Mouse (Mus musculus): ENCODE results near the gene Bin2. TPM values are rescaled to one million over a fixed set of nuclear protein-coding genes. Genes with fewer than 3 reads are reported as not detected.

Gene Bin2
- polyA plus RNA-seq, 1 experiment from 2014 or later: 2.2 TPM

DNA sequence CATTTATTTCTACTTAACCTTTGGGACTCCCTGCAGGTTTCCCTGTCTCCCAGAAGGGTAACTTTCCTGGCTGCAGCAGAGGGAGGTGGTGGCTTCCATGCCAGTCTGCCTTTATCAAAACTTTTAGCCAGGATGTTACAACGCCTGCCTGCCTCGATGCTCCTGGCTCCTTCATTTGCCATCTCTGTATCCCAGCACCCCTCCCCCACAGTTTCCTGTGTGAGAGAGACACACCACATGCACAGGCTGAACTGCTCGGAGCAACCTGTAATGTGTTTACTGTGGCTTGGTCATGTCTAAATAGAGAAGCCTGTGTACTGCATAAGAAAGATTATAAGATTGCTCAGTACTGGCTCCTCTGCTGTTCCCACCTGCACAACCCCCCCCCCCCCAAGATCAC lies 11.0 kb upstream of the Bin2 start:
- no peak for ATAC-seq (ENCODE audit: low FRiP score, low read depth)
- no peaks in the 10 kb centered on the region for H3K36me3 ChIP-seq
- H3K4me2 ChIP-seq: no peak overlapping the region
- no peaks in the 10 kb centered on the region for H3K9me3 ChIP-seq
- H3K4me3 ChIP-seq: no peak overlapping the region
- no peaks in the 10 kb centered on the region for H3K4me1 ChIP-seq (replicated peaks)
- H3K27ac ChIP-seq (replicated peaks): no peak overlapping the region
- H3K9ac ChIP-seq: no peak overlapping the region
- H3K27me3 ChIP-seq: no peaks in the 10 kb centered on the region
- WGBS: 54% methylated on average over 3 of the region's 3 CpGs

DNA sequence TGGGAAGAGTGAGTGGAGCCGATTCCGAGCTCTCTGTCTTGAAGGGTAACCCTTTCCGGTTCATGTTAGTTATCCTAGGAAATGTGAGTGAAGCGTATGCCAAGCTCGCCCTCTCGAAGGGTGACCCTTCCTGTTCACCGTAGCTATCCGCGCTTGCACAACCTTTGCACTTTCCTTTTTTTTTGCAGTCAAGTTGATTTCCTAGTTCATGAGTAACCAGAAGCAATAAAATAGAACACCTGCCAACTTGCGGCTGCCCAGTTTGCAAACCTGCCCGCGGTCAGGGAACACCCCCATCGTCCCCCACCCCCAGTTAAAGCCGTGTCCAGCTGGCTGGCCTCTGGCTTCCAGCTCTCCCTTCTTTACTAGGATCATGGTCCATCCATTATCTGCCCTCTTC lies 9.7 kb upstream of the Bin2 start:
- no peaks in the 10 kb centered on the region for H3K4me1 ChIP-seq (replicated peaks)
- H3K36me3 ChIP-seq: no peaks in the 10 kb centered on the region
- H3K27ac ChIP-seq (replicated peaks): no peak overlapping the region
- no peak overlapping the region for H3K4me3 ChIP-seq
- H3K27me3 ChIP-seq: no peaks in the 10 kb centered on the region
- H3K9me3 ChIP-seq: no peaks in the 10 kb centered on the region
- H3K9ac ChIP-seq: no peak overlapping the region
- no peak overlapping the region for H3K4me2 ChIP-seq
- 91% methylated on average over 14 of the region's 14 CpGs for WGBS
- ATAC-seq (ENCODE audit: low FRiP score, low read depth): no peak

DNA sequence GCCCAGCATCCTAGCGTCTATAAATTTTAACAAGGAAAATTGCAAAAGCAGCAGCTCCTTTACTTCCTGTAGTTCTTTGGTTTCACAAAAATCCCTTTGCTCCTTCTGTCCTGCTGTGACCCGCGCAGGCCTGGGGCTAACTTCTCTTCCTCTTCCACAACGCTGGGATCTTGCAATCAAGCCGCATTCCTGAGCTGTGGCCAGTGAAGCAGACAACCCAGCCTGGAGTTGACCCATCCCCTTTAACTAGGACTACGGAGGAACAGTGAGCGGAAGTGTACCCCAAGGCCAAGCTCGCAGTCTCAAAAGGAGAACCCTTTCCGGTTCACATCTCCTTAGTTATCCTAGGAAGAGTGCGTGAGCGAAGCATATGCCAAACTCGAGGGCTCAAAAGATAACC lies 9.2 kb upstream of the Bin2 start:
- Histone ChIP-seq H3K9me3 (no peaks in the 10 kb centered on the region), H3K4me3 (no peak overlapping the region), H3K4me2 (no peak overlapping the region), H3K27me3 (no peaks in the 10 kb centered on the region), H3K9ac (no peak overlapping the region), H3K4me1 (replicated peaks) (no peaks in the 10 kb centered on the region), H3K36me3 (no peaks in the 10 kb centered on the region), H3K27ac (replicated peaks) (no peak overlapping the region)
- WGBS: 86% methylated on average over 12 of the region's 12 CpGs
- ATAC-seq (ENCODE audit: low FRiP score, low read depth): no peak

DNA sequence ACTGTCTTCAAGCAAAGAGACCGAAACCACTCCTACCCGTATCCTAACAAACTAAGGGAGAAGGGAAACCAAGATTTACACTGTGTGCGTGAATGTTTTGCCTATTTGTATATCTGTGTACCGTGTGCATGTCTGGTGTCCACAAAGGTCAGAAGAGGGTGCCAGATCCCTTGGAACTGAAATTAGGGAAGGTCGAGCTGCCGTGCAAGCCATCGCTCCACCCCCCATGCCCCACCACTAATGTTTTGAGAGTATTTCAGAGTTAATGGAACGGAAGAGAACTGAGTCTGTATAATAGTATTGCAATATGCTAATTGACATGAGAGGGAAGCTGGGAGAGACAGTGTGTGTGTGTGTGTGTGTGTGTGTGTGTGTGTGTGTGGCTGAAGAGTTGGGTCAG lies 8.3 kb upstream of the Bin2 start:
- Histone ChIP-seq H3K4me3 (no peak overlapping the region), H3K27me3 (no peaks in the 10 kb centered on the region), H3K27ac (replicated peaks) (no peak overlapping the region), H3K4me2 (no peak overlapping the region), H3K4me1 (replicated peaks) (no peaks in the 10 kb centered on the region), H3K9ac (no peak overlapping the region), H3K36me3 (no peaks in the 10 kb centered on the region), H3K9me3 (no peaks in the 10 kb centered on the region)
- 78% methylated on average over 8 of the region's 8 CpGs for whole genome bisulfite sequencing
- ATAC-seq (ENCODE audit: low FRiP score, low read depth): no peak

DNA sequence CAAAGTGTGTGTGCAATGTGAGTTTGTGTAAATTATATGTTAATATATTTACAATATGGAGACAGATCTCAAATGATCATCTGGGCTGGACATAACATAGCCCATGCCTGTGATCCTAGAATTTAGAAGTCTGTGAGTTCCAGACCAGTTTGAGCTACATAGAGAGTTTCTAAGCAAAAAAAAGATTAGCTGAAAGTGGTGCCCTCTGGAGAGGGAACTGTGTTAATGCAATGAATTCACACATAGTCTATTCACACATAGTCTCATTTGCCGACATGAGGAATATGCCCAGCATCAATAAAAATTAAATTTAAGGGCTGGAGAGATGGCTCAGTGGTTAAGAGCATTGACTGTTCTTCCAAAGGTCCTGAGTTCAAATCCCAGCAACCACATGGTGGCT lies 7.2 kb upstream of the Bin2 start:
- ATAC-seq (ENCODE audit: low FRiP score, low read depth): no peak
- Histone ChIP-seq H3K4me3 (no peak overlapping the region), H3K4me1 (replicated peaks) (no peaks in the 10 kb centered on the region), H3K9me3 (no peaks in the 10 kb centered on the region), H3K36me3 (no peaks in the 10 kb centered on the region), H3K9ac (no peak overlapping the region), H3K4me2 (no peak overlapping the region), H3K27me3 (no peaks in the 10 kb centered on the region), H3K27ac (replicated peaks) (no peak overlapping the region)
- 91% methylated on average over 1 of the region's 1 CpGs for WGBS

DNA sequence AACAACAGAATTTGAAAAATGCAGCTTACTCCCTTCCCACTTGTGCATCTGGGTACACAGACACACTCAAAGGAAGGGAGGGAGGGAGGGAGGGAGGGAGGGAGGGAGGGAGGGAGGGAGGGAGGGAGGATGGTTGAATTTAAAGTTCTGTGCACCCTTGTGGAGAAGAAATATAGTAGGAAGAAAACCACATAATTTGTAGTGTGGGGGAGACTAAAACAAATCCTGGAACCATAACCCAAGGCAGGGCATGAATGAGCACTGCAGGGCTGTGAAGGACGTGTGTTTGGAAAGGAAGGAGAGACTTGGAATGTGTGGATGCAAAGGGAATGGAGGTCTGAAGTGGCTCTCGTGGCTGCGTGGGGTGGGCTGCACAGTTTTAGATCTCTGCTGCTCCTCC lies 6.1 kb upstream of the Bin2 start:
- 63% methylated on average over 3 of the region's 3 CpGs for WGBS
- no peaks in the 10 kb centered on the region for H3K36me3 ChIP-seq
- H3K9me3 ChIP-seq: no peaks in the 10 kb centered on the region
- no peaks in the 10 kb centered on the region for H3K4me1 ChIP-seq (replicated peaks)
- no peak overlapping the region for H3K27ac ChIP-seq (replicated peaks)
- no peak overlapping the region for H3K4me2 ChIP-seq
- H3K27me3 ChIP-seq: no peaks in the 10 kb centered on the region
- H3K4me3 ChIP-seq: no peak overlapping the region
- no peak for ATAC-seq (ENCODE audit: low FRiP score, low read depth)
- H3K9ac ChIP-seq: no peak overlapping the region

DNA sequence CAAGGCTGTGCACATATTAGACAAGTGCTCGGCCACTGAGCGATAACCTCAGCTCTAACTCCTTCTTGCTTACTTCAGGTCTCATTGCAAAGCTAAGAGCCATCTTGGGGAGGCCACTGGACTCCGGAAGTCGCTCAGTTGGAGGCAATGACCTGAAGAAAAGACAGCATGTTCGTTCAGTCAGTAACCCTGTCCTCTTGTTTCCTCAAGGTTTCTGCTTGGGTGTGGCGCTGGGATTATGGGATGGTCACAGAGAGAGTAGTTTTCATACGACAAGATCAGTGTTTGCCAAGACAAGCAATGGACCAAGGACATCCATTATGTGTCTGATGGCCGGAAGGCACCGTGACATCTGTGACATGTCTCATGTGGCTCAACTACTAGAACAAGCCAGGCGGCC lies 5.2 kb upstream of the Bin2 start:
- H3K36me3 ChIP-seq: no peaks in the 10 kb centered on the region
- no peak for ATAC-seq (ENCODE audit: low FRiP score, low read depth)
- H3K27ac ChIP-seq (replicated peaks): no peak overlapping the region
- no peaks in the 10 kb centered on the region for H3K9me3 ChIP-seq
- WGBS: 92% methylated on average over 10 of the region's 10 CpGs
- H3K9ac ChIP-seq: no peak overlapping the region
- no peak overlapping the region for H3K4me2 ChIP-seq
- no peak overlapping the region for H3K4me3 ChIP-seq
- H3K4me1 ChIP-seq (replicated peaks): no peaks in the 10 kb centered on the region
- no peaks in the 10 kb centered on the region for H3K27me3 ChIP-seq

DNA sequence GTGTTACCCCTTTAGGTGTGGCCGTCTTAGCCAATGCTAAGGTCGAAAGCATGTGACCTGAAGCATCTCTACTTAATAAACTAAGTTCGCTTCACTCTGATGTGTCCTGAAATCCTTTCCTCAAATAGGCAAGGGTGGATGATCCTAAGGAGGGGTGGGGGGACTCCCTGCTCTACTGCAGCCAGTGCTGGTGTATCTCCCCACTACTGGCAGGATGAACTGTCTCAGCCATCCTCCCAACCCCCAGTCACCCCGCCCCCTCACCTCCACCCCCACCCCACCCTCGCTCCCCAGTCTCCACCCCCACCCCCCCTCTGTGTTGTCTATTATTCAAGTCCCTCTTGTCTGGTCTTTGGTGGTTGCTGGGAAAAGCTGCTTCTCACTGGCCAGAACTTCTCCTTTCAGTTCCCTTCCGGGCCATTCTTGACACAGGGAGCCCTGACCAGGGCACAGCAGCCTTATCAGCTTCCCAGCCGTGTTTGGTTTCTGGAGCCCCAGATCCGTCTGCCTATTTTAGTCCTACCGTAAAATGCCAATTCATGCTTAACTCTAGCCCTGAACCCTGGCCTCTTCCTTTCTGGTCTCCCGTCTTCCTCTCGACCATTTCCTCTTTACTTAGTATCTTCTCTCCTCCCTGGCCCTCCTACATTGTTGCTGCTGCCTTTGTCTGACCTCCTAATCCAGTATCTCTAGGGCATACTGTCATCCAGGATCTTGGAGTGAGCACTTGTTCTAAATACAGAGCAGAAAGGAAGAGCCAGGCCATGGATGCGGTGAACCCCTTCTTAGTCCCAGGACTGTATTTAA lies 4.4 kb upstream of the Bin2 start:
- Histone ChIP-seq H3K9ac (no peak overlapping the region), H3K4me1 (replicated peaks) (no peaks in the 10 kb centered on the region), H3K36me3 (no peaks in the 10 kb centered on the region), H3K4me3 (no peak overlapping the region), H3K27me3 (no peaks in the 10 kb centered on the region), H3K27ac (replicated peaks) (no peak overlapping the region), H3K9me3 (no peaks in the 10 kb centered on the region), H3K4me2 (no peak overlapping the region)
- WGBS: 42% methylated on average over 12 of the region's 12 CpGs
- ATAC-seq (ENCODE audit: low FRiP score, low read depth): no peak

DNA sequence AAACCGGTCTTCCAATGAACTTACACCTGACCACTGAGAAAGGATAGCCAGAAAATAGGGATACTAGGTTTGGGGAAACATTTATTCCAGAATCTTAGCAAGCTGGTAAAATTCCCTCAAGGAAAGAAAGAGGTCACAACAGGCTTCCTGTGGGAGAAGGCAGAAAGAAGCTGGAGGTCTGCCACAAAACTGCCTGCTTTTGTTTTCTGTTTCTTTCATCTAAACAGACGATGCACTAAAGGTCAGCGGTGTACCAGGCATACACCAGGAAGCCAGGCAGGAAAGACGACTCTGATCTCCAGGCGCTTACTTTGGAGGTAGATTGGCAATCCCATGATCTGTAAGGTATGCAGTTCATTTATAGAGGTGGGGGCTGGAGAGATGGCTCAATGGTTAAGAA lies 1.5 kb upstream of the Bin2 start:
- Histone ChIP-seq H3K4me2 (no peak overlapping the region), H3K4me1 (replicated peaks) (peaks cover 10% of the 10 kb centered on the region), H3K27ac (replicated peaks) (no peak overlapping the region), H3K36me3 (no peaks in the 10 kb centered on the region), H3K4me3 (no peak overlapping the region), H3K9ac (no peak overlapping the region), H3K27me3 (no peaks in the 10 kb centered on the region), H3K9me3 (no peaks in the 10 kb centered on the region)
- 62% methylated on average over 5 of the region's 5 CpGs for WGBS
- no peak for ATAC-seq (ENCODE audit: low FRiP score, low read depth)

DNA sequence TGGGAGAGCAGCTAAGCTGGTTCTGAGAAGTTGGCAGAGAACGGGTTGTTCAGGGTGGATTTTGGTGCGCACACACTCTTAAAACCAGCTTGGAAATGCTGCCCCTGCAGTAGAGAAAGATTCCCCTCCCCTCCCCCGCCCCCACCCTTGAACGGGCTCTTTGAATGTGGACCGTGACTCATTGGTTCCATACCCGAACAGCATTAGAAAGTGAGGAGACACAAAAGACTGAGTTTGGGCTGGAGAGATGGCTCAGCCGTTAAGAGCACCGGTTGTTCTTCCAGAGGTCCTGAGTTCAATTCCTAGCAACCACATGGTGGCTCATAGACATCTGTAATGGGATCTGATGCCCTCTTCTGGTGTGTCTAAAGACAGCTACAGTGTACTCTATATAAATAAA lies 651 bp upstream of the Bin2 start:
- WGBS: 71% methylated on average over 8 of the region's 8 CpGs
- H3K9me3 ChIP-seq: no peaks in the 10 kb centered on the region
- no peak overlapping the region for H3K4me2 ChIP-seq
- H3K4me3 ChIP-seq: no peak overlapping the region
- no peaks in the 10 kb centered on the region for H3K36me3 ChIP-seq
- ATAC-seq (ENCODE audit: low FRiP score, low read depth): no peak
- no peak overlapping the region for H3K9ac ChIP-seq
- no peaks in the 10 kb centered on the region for H3K27me3 ChIP-seq
- H3K4me1 ChIP-seq (replicated peaks): peaks cover 12% of the 10 kb centered on the region
- no peak overlapping the region for H3K27ac ChIP-seq (replicated peaks)

DNA sequence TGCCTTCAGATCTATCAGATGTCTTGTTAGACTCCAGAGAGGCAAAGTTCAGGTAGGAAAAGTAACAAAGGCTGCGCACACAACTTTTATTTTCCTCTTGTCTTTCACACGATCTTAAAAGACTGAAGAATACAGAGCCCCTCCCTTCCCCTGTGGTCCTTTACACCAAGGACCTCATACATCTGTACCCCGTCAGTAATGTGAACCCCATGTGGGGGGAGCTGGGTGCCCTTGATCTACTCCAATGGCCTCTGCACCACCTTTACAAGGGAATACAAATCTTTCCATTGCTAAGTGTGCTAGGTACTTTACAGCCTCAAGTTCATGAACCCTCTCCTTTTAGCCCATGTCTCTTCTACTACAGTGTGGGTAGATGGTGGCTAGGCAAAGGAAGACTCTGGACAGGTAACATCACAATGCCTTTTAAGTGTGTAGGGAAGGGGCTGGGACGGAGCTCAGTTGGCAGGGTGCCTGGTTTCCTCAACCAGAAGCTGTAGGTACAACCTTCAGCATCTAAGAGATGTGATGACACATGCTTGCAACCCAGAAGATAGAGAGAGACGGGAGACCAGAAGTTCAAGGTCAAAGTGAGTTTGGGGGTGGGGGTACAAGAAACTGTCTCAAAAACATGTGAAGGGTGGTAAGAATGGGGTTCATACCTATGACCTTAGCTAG lies 1.3 kb downstream of the Bin2 start:
- Histone ChIP-seq H3K4me2 (no peak overlapping the region), H3K27ac (replicated peaks) (no peak overlapping the region), H3K4me1 (replicated peaks) (peaks cover 12% of the 10 kb centered on the region), H3K9me3 (no peaks in the 10 kb centered on the region), H3K36me3 (no peaks in the 10 kb centered on the region), H3K4me3 (no peak overlapping the region), H3K9ac (no peak overlapping the region), H3K27me3 (no peaks in the 10 kb centered on the region)
- WGBS: 84% methylated on average over 5 of the region's 5 CpGs
- ATAC-seq (ENCODE audit: low FRiP score, low read depth): no peak

DNA sequence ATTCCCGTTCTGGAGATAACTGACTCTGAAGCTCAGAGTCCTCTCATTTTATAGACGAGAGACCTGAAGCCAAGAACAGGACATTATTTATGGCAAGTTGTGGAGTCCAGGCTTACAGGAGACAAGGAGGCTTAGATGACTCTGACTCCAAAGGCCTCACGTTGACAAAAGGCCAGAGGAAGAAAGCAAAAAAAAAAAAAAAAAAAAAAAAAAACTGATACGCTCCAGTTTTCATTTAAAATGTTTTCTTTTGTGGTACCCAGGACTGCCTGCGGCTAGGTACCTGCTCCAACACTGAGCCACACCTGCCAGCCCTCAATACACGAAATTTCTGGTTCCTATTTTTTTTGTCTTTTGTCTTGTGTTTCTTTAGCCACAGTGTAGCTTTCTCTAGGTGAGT lies 1.9 kb downstream of the Bin2 start:
- no peak overlapping the region for H3K4me2 ChIP-seq
- no peaks in the 10 kb centered on the region for H3K9me3 ChIP-seq
- H3K9ac ChIP-seq: no peak overlapping the region
- no peak for ATAC-seq (ENCODE audit: low FRiP score, low read depth)
- H3K36me3 ChIP-seq: no peaks in the 10 kb centered on the region
- no peak overlapping the region for H3K4me3 ChIP-seq
- peaks cover 12% of the 10 kb centered on the region for H3K4me1 ChIP-seq (replicated peaks)
- H3K27ac ChIP-seq (replicated peaks): no peak overlapping the region
- WGBS: 68% methylated on average over 6 of the region's 6 CpGs
- no peaks in the 10 kb centered on the region for H3K27me3 ChIP-seq

DNA sequence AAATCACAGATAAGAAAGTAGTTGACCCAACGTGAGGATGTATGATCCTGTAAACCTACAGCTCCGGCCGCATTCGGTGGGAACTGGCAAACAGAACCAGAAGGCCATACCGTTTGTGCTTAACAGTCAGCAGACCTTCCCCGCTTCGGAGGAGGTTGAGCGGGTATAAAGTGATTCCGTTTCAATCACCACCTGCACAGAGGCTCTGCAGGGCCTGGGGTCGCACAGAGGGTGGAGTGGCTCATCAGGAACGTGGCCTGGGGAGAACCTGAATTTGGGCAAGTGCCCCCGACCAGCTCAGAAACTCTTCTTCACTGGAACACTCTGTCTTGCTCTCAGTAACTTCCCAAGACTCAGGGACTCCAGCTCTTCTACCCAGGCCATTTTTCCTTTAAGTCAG lies 2.5 kb downstream of the Bin2 start:
- Histone ChIP-seq H3K9me3 (no peaks in the 10 kb centered on the region), H3K4me3 (no peak overlapping the region), H3K27ac (replicated peaks) (no peak overlapping the region), H3K36me3 (no peaks in the 10 kb centered on the region), H3K4me2 (no peak overlapping the region), H3K9ac (no peak overlapping the region), H3K27me3 (no peaks in the 10 kb centered on the region), H3K4me1 (replicated peaks) (peaks cover 12% of the 10 kb centered on the region)
- WGBS: 38% methylated on average over 12 of the region's 12 CpGs
- ATAC-seq (ENCODE audit: low FRiP score, low read depth): no peak

All from hindbrain, embryonic 15.5 days (tissue).